Mouse (Mus musculus) urinary bladder, postnatal 14 days (tissue): Measurements from ENCODE around the gene Gm45233.

Experiments used
- DNase-seq: peaks from one replicate; pipeline ENCODE4 v3.0.0; 2021; ENCODE audit warnings: low spot score

The Gm45233 gene

GRCm38 (mm10) chr7:43448246-43448645 is 4.3 kb downstream of the Gm45233 start:
- DNase-seq = no peak

GRCm38 (mm10) chr7:43449811-43450210 is 5.9 kb downstream of the Gm45233 start:
- no peak for DNase-seq

- DNase-seq = no peak
Observed at GRCm38 (mm10) chr7:43451726-43452125, 7.8 kb downstream of the Gm45233 start.

GRCm38 (mm10) chr7:43452609-43453008 is 8.7 kb downstream of the Gm45233 start:
- peak; percentile 14 for DNase-seq

GRCm38 (mm10) chr7:43453599-43454355 is 9.8 kb downstream of the Gm45233 start:
- peak; percentile 22 for DNase-seq

- DNase-seq = no peak
Observed at GRCm38 (mm10) chr7:43454371-43454770, 10.4 kb downstream of the Gm45233 start.

GRCm38 (mm10) chr7:43462851-43463250 is 18.9 kb downstream of the Gm45233 start, which contains the start of gene Vsig10l:
Vsig10l (plus strand) TSS chr7:43463151.
- DNase-seq = no peak

GRCm38 (mm10) chr7:43463976-43464375 is 20.0 kb downstream of the Gm45233 start:
- DNase-seq = no peak

- no peak for DNase-seq
Observed at GRCm38 (mm10) chr7:43464864-43465343, 21.0 kb downstream of the Gm45233 start.

GRCm38 (mm10) chr7:43465344-43466098 is 21.6 kb downstream of the Gm45233 start:
- peak; percentile 90 for DNase-seq

- DNase-seq = peak; percentile 82
Observed at GRCm38 (mm10) chr7:43466099-43466694, 22.3 kb downstream of the Gm45233 start.

GRCm38 (mm10) chr7:43470373-43470772 is 26.4 kb downstream of the Gm45233 start:
- no peak for DNase-seq

- no peak for DNase-seq
Observed at GRCm38 (mm10) chr7:43475706-43476105, 31.8 kb downstream of the Gm45233 start.

GRCm38 (mm10) chr7:43476376-43476775 is 32.4 kb downstream of the Gm45233 start:
- no peak for DNase-seq

GRCm38 (mm10) chr7:43481191-43481590 is 37.3 kb downstream of the Gm45233 start:
- no peak for DNase-seq

GRCm38 (mm10) chr7:43482090-43482716 is 38.3 kb downstream of the Gm45233 start:
- DNase-seq = no peak

- no peak for DNase-seq
Observed at GRCm38 (mm10) chr7:43483236-43483635, 39.3 kb downstream of the Gm45233 start.

GRCm38 (mm10) chr7:43488646-43489045 is 44.7 kb downstream of the Gm45233 start:
- DNase-seq = no peak

- DNase-seq = no peak
Observed at GRCm38 (mm10) chr7:43489631-43490125, 45.8 kb downstream of the Gm45233 start, which contains the start of gene Iglon5. Iglon5 (minus strand) TSS chr7:43490075.

GRCm38 (mm10) chr7:43490182-43490584 is 46.3 kb downstream of the Gm45233 start:
- DNase-seq = peak; percentile 18

- no peak for DNase-seq
Observed at GRCm38 (mm10) chr7:43490861-43491260, 46.9 kb downstream of the Gm45233 start.
